Mouse (Mus musculus): ENCODE data around the gene Rag1.

The Rag1 gene

GRCm38 (mm10) chr2:101638979-101639839 is 10.1 kb downstream of the Rag1 start:
- no peak for DNase-seq (ENCODE audit: low spot score)

- peak; percentile 49 for DNase-seq (ENCODE audit: low spot score)
Measured at GRCm38 (mm10) chr2:101628297-101629236, 20.7 kb downstream of the Rag1 start.

GRCm38 (mm10) chr2:101627227-101627626 is 22.1 kb downstream of the Rag1 start:
- DNase-seq (ENCODE audit: low spot score): no peak

GRCm38 (mm10) chr2:101624526-101624925 is 24.8 kb downstream of the Rag1 start, which contains the start of gene Rag2:
Gene Rag2, plus strand, starts transcription at chr2:101624718.
- no peak for DNase-seq (ENCODE audit: low spot score)

GRCm38 (mm10) chr2:101624011-101624410 is 25.3 kb downstream of the Rag1 start:
- DNase-seq (ENCODE audit: low spot score): no peak

- no peak for DNase-seq (ENCODE audit: low spot score)
Measured at GRCm38 (mm10) chr2:101623042-101623441, 26.3 kb downstream of the Rag1 start.

- no peak for DNase-seq (ENCODE audit: low spot score)
Measured at GRCm38 (mm10) chr2:101621611-101622010, 27.7 kb downstream of the Rag1 start.

GRCm38 (mm10) chr2:101620899-101621298 is 28.4 kb downstream of the Rag1 start:
- no peak for DNase-seq (ENCODE audit: low spot score)

- DNase-seq (ENCODE audit: low spot score): no peak
Measured at GRCm38 (mm10) chr2:101618373-101618772, 30.9 kb downstream of the Rag1 start.

GRCm38 (mm10) chr2:101615464-101616305 is 33.6 kb downstream of the Rag1 start:
- DNase-seq (ENCODE audit: low spot score): no peak

GRCm38 (mm10) chr2:101610861-101611260 is 38.4 kb downstream of the Rag1 start:
- DNase-seq (ENCODE audit: low spot score): no peak

GRCm38 (mm10) chr2:101608232-101608894 is 40.9 kb downstream of the Rag1 start:
- no peak for DNase-seq (ENCODE audit: low spot score)

GRCm38 (mm10) chr2:101603099-101603498 is 46.2 kb downstream of the Rag1 start:
- no peak for DNase-seq (ENCODE audit: low spot score)

- DNase-seq (ENCODE audit: low spot score): peak; percentile 33
Measured at GRCm38 (mm10) chr2:101600703-101601102, 48.6 kb downstream of the Rag1 start.

GRCm38 (mm10) chr2:101598190-101599181 is 50.8 kb downstream of the Rag1 start:
- DNase-seq (ENCODE audit: low spot score): no peak

GRCm38 (mm10) chr2:101597186-101597585 is 52.1 kb downstream of the Rag1 start:
- no peak for DNase-seq (ENCODE audit: low spot score)

GRCm38 (mm10) chr2:101594681-101595080 is 54.6 kb downstream of the Rag1 start:
- DNase-seq (ENCODE audit: low spot score): no peak

- DNase-seq (ENCODE audit: low spot score): no peak
Measured at GRCm38 (mm10) chr2:101592886-101593285, 56.4 kb downstream of the Rag1 start.

- DNase-seq (ENCODE audit: low spot score): no peak
Measured at GRCm38 (mm10) chr2:101592023-101592841, 57.1 kb downstream of the Rag1 start.

Data from ovary, postnatal 14 days (tissue).